Mouse (Mus musculus) ES-E14 (cell line): ENCODE measurements around the gene 4930452B06Rik. TPM values are rescaled to one million over a fixed set of nuclear protein-coding genes. Genes with fewer than 3 reads are reported as not detected.

Experiments
- DNase-seq: peaks from one replicate; pipeline ENCODE4 v3.0.0-alpha.2; 2013; ENCODE audit warnings: low read depth, low spot score
- H3K27ac ChIP-seq: 2 replicates; pipeline ENCODE4 v1.5.1; 2012; ENCODE audit warnings: low read depth, mild to moderate bottlenecking, low read length, moderate library complexity, mixed read lengths; ENCODE audit not compliant: poor library complexity, insufficient read depth, severe bottlenecking
- H3K36me3 ChIP-seq: 2 replicates; pipeline ENCODE4 v1.6.1; 2012; ENCODE audit warnings: mild to moderate bottlenecking, low read length, moderate library complexity, mixed read lengths; ENCODE audit not compliant: control insufficient read depth, poor library complexity, insufficient read depth, severe bottlenecking
- H3K4me1 ChIP-seq, 2 experiments: fragments of 150-350 bp in 1 of 2; sonication (generic) in 1 of 2; 2 replicates each; pipeline ENCODE4 v1.6.1; 2012; ENCODE audit warnings: low read length in 2 of 2, mild to moderate bottlenecking in 1 of 2, mixed read lengths in 1 of 2; ENCODE audit not compliant: control insufficient read depth in 2 of 2, insufficient read depth in 2 of 2, poor library complexity in 1 of 2
- H3K4me3 ChIP-seq, 2 experiments: fragments of 150-350 bp in 1 of 2; sonication (generic) in 1 of 2; 2 replicates each; pipeline ENCODE4 v1.5.1; 2012; ENCODE audit warnings: low read length in 2 of 2, low read depth in 1 of 2, mild to moderate bottlenecking in 1 of 2, mixed read lengths in 1 of 2; ENCODE audit not compliant: insufficient read depth in 1 of 2, poor library complexity in 1 of 2, severe bottlenecking in 1 of 2
- H3K9ac ChIP-seq: 2 replicates; pipeline ENCODE4 v1.6.1; 2012; ENCODE audit warnings: low read depth, mild to moderate bottlenecking, low read length, mixed read lengths; ENCODE audit not compliant: poor library complexity, insufficient read depth, severe bottlenecking
- H3K9me3 ChIP-seq: fragments of 150-350 bp; sonication (generic); 2 replicates; pipeline ENCODE4 v1.6.1; 2012; ENCODE audit warnings: low read depth, mild to moderate bottlenecking, low read length; ENCODE audit not compliant: control insufficient read depth, insufficient read depth
- CHD2 ChIP-seq: IDR thresholded peaks from 2 replicates; pipeline ENCODE4 v1.6.1; 2014; ENCODE audit warnings: mild to moderate bottlenecking, low read depth, low read length, inconsistent platforms
- HCFC1 ChIP-seq: IDR thresholded peaks from 2 replicates; pipeline ENCODE4 v1.6.1; 2012; ENCODE audit warnings: low read length, inconsistent platforms, borderline replicate concordance; ENCODE audit not compliant: insufficient read depth
- MAFK ChIP-seq: IDR thresholded peaks from 2 replicates; pipeline ENCODE4 v1.6.1; 2014; ENCODE audit warnings: mild to moderate bottlenecking, low read depth, low read length, inconsistent platforms; ENCODE audit not compliant: insufficient read depth
- ZC3H11A ChIP-seq: IDR thresholded peaks from 2 replicates; pipeline ENCODE4 v1.6.1; 2012; ENCODE audit warnings: low read depth, mild to moderate bottlenecking, inconsistent platforms, low read length, borderline replicate concordance
- ZNF384 ChIP-seq: IDR thresholded peaks from 2 replicates; pipeline ENCODE4 v1.6.1; 2012; ENCODE audit warnings: low read depth, low read length, inconsistent platforms
- in situ Hi-C, 2 experiments: fragments of 600-800 bp; cut with MboI; formaldehyde crosslinking; loops; one replicate each; pipeline ENCODE4 v1.15.1; 2025; ENCODE audit warnings: low sequenced_read_pairs in 2 of 2, inconsistent platforms in 1 of 2; ENCODE audit not compliant: unreplicated experiment in 2 of 2
- total RNA-seq: library from RNA; depleted of rRNA; stranded (reverse); fragments of 300-350 nt; gene quantifications from 2 replicates; pipeline ENCODE4 v1.2.3, GENCODE M21; 2012

4930452B06Rik gene
- total RNA-seq, 1 experiment, result 7.7 TPM

DNA sequence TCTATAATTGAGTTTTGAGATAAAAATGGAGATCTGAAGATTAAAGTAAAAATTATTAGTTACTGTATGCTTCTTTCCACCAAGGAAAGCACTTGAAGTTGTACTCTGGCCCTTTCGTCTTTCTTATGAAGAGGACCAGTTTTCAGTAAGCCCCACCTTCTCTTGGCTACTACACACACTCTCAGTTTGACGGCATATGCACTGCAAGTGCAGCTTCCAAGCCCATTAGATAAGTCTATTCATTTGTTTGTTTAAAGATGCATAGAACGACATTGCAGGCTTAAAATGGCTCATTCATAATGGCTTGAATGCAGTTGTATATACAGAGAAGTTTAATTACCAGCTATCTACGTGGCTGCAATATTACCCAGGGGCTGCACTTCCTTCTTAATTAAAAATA, 171.1 kb downstream of the 4930452B06Rik start:
- in situ Hi-C loops, result no loop called here
- Histone ChIP-seq H3K36me3 (no peaks in the 10 kb centered on the region), H3K27ac (no peak overlapping the region), H3K9me3 (no peaks in the 10 kb centered on the region), H3K9ac (no peak overlapping the region), H3K4me1 (no peaks in the 10 kb centered on the region), H3K4me3 (no peak overlapping the region)
- no peak for DNase-seq
- TF ChIP-seq ZC3H11A (no peak), CHD2 (no peak), MAFK (no peak)

DNA sequence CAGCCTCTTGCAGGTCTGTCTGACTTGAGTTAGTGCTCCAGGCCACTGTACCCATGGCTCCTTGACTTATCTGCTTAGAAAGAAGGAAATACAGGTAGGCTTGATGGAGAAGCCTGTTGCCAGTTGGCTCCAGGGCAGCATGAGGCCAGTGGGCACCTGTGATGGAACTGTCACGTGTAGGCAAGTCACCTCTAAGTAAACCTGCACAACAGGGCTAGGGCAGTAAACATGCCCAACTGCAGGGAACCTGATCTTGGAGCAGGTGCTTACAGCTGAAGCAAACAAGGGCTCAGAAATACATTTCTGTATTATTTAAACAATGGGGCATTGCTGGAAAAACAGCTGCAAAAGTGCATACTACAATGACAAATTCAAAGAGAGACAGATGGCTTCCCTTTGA, 171.8 kb downstream of the 4930452B06Rik start:
- TF ChIP-seq CHD2, result no peak
- TF ChIP-seq HCFC1, result no peak
- TF ChIP-seq MAFK, result no peak
- no peak for TF ChIP-seq ZNF384
- TF ChIP-seq ZC3H11A, result no peak
- in situ Hi-C loops, result no loop called here
- Histone ChIP-seq H3K9me3 (no peaks in the 10 kb centered on the region), H3K27ac (no peak overlapping the region), H3K9ac (no peak overlapping the region), H3K36me3 (no peaks in the 10 kb centered on the region), H3K4me3 (no peak overlapping the region), H3K4me1 (no peaks in the 10 kb centered on the region)
- no peak for DNase-seq

DNA sequence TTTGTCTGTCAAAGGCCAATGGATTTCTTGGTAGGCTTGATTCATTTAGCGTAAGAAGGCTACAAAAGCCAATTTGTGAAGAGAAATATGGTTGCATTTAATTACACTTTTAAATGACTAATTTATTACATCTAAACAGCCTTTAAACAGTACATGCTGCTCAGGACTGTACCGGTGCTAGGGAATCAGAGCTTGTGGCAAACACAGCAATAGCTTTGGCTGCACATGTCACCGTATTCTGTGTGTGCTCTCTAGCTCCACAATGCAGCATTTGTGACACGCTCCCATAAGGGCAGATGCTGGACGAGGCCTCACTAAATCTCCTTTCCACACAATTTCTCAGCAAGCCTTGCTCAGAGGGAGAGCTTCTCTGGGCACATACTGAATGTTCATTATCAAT, 187.9 kb downstream of the 4930452B06Rik start:
- TF ChIP-seq ZC3H11A (no peak), ZNF384 (no peak), MAFK (no peak), HCFC1 (no peak), CHD2 (no peak)
- no peak overlapping the region for H3K27ac ChIP-seq
- H3K9me3 ChIP-seq, result no peaks in the 10 kb centered on the region
- H3K4me1 ChIP-seq, result no peaks in the 10 kb centered on the region
- H3K9ac ChIP-seq, result no peak overlapping the region
- in situ Hi-C loops, result no loop called here
- no peaks in the 10 kb centered on the region for H3K36me3 ChIP-seq
- H3K4me3 ChIP-seq, result no peak overlapping the region
- no peak for DNase-seq

DNA sequence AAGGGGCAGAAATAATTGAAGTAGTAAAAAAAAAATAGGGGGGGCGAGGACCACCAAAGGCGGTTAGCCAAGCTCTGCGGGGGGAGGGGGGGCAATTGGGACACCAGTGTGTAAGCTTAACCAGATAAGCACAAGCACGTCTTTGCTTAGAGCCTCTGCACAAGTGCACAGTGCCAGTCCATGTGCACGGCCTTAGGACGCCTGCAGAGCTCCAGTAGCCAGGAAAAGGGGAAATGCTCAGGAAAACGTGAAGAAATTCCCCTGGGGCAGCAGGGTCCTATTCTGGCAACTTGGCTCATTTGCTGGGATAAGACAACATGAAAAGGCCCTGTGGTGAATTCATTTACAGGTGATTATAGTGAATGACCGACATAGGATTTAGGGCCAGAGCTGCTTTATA, 188.7 kb downstream of the 4930452B06Rik start:
- Histone ChIP-seq H3K9ac (no peak overlapping the region), H3K4me1 (no peaks in the 10 kb centered on the region), H3K27ac (no peak overlapping the region), H3K4me3 (no peak overlapping the region), H3K9me3 (no peaks in the 10 kb centered on the region), H3K36me3 (no peaks in the 10 kb centered on the region)
- DNase-seq, result no peak
- no peak for TF ChIP-seq ZNF384
- TF ChIP-seq MAFK, result no peak
- no peak for TF ChIP-seq CHD2
- TF ChIP-seq HCFC1, result no peak
- TF ChIP-seq ZC3H11A, result no peak
- in situ Hi-C loops, result no loop called here

DNA sequence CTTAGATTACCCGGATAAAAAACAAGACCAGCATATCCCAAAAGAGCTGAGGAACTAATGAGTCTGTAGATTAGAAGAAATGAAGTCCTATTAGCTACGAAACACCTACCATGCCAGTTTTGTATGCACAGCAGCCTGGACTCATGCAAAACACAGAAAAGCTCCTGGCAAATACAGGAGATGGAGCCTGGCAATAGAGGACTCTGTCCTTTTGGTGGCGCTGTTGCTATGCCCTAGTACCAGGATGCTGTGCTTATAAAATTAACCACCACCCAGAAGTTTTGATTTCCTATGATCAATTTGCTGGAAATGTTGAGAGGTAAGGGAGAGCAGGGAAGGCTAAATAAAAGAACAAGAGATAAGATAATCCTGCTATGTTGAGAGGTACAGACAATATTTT, 189.4 kb downstream of the 4930452B06Rik start:
- in situ Hi-C loops, result no loop called here
- Histone ChIP-seq H3K4me1 (no peaks in the 10 kb centered on the region), H3K9me3 (no peaks in the 10 kb centered on the region), H3K27ac (no peak overlapping the region), H3K36me3 (no peaks in the 10 kb centered on the region), H3K9ac (no peak overlapping the region), H3K4me3 (no peak overlapping the region)
- no peak for TF ChIP-seq ZC3H11A
- no peak for TF ChIP-seq ZNF384
- TF ChIP-seq CHD2, result no peak
- TF ChIP-seq HCFC1, result no peak
- TF ChIP-seq MAFK, result no peak
- peak; percentile 28 for DNase-seq
